Mouse (Mus musculus) adipose tissue, adult 10 weeks (tissue): ENCODE data around the gene Rhox4c. TPM values are rescaled to one million over a fixed set of nuclear protein-coding genes. Genes with fewer than 3 reads are reported as not detected.

Experiments
- polyA plus RNA-seq: library from polyadenylated mRNA; stranded (reverse); fragments of 350-450 nt; fragmentation: Illumina TruSeq; extraction: RNeasy Lipid Tissue Mini Kit (QIAGEN cat#74804); gene quantifications from one replicate; pipeline ENCODE4 v1.2.3, GENCODE M21; 2014; ENCODE audit warnings: low read depth, low replicate concordance

Rhox4c gene
- polyA plus RNA-seq, result not detected

DNA sequence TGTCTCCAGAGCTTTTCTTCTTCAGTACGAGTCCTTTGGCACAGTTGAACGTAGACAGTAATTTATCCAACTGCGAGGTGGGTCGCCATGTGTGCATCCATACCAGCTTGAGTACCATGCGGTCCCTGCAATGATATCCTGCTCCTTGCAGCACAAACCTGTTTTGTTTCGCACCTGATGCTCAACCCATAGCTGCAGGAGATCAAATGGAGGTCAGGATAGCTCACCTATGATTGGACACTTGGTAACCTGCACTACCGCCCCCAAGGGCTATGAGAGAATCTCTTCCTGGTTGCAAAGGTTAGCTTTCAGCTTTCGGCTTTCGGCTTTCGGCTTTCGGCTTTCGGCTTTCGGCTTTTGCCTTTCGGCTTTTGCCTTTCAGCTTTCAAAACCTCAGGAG lies at the start of gene Rhox4c:
Gene Rhox4c (plus strand): TSS at position 301 of the 400 bp plus-strand sequence.

GRCm38 (mm10) chrX:37432194-37432593 lies 47.9 kb upstream of the Rhox4c start, which contains the start of gene Rhox4b:
Rhox4b (plus strand) TSS chrX:37432494.

DNA sequence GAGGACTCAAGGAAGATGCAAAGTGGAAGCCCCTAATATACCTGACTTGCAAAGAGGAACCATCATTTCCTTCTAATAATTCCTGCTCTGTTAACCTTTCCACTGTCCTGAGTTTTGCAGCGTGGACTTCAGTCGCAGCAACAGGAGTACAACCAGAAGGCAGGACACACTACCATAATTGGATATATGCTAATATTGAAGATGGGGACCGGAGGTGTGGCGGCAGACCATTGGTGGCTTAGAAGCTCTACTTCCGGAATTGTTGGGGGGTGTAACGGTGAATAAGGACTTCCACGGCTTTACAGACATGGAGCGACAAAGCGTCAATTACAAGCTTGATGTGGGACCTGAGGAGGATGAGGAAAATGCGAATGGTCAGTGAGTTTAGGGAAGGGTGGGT lies 26.8 kb upstream of the Rhox4c start, which contains the start of gene Rhox2c:
Gene Rhox2c (plus strand): TSS at position 301 of the 400 bp plus-strand sequence.

DNA sequence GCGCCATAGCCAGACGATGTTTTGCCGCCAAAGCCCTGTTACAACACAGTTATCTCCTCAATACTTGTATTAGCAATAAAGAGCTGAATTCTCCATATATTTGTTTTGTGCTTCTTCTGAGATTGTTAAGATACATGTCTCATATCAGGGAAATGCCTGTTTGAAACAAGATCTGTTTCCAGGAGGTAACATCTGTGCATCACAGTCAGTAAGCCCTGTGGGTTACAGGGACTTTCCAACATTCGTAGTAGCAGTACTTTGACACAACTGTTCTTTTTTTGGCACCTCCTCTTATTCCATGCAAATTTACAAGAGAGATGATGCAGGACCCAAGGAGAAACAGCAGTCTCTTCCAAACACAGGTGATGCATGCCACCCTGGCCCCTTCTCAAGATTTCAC lies 21.9 kb upstream of the Rhox4c start, which contains the start of gene Rhox3c:
Gene Rhox3c (plus strand): TSS at position 301 of the 400 bp plus-strand sequence.

DNA sequence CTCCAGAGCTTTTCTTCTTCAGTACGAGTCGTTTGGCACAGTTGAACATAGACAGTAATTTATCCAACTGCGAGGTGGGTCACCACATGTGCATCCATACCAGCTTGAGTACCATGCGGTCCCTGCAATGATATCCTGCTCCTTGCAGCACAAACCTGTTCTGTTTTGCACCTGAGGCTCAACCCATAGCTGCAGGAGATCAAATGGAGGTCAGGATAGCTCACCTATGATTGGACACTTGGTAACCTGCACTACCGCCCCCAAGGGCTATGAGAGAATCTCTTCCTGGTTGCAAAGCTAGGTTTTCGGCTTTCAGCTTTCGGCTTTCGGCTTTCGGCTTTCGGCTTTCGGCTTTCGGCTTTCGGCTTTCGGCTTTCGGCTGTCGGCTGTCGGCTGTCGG lies 33.9 kb downstream of the Rhox4c start, which contains the start of gene Rhox4d:
Gene Rhox4d (plus strand): TSS at position 301 of the 400 bp plus-strand sequence.

GRCm38 (mm10) chrX:37530152-37530551 lies 50.0 kb downstream of the Rhox4c start, which contains the start of gene Rhox2e:
Rhox2e (plus strand) TSS chrX:37530452.

Other genes with a start within 250 kb of the Rhox4c start
- not detected for gene Rhox2a, start 235.4 kb upstream of the Rhox4c start, polyA plus RNA-seq
- not detected for gene Rhox3a, start 230.4 kb upstream of the Rhox4c start, polyA plus RNA-seq
- gene Rhox4a, start 215.0 kb upstream of the Rhox4c start, polyA plus RNA-seq, result not detected
- not detected for gene Rhox3a2, start 100.3 kb upstream of the Rhox4c start, polyA plus RNA-seq
- gene Rhox4a2, start 89.5 kb upstream of the Rhox4c start, polyA plus RNA-seq, result not detected
- gene Rhox2b, start 68.3 kb upstream of the Rhox4c start, polyA plus RNA-seq, result not detected
- gene Rhox4b, start 47.8 kb upstream of the Rhox4c start, polyA plus RNA-seq, result not detected
- gene Rhox2c, start 26.7 kb upstream of the Rhox4c start, polyA plus RNA-seq, result not detected
- not detected for gene Rhox3c, start 21.8 kb upstream of the Rhox4c start, polyA plus RNA-seq
- not detected for gene Rhox2d, start 13.1 kb downstream of the Rhox4c start, polyA plus RNA-seq
- not detected for gene Rhox4d, start 34.0 kb downstream of the Rhox4c start, polyA plus RNA-seq
- gene Rhox2e, start 50.1 kb downstream of the Rhox4c start, polyA plus RNA-seq, result not detected
- not detected for gene Rhox3e, start 61.7 kb downstream of the Rhox4c start, polyA plus RNA-seq
- gene Rhox4e, start 77.1 kb downstream of the Rhox4c start, polyA plus RNA-seq, result not detected
- not detected for gene Rhox2f, start 91.1 kb downstream of the Rhox4c start, polyA plus RNA-seq
- not detected for gene Rhox3f, start 100.7 kb downstream of the Rhox4c start, polyA plus RNA-seq
- gene Rhox4f, start 127.4 kb downstream of the Rhox4c start, polyA plus RNA-seq, result not detected
- not detected for gene Rhox3g, start 148.3 kb downstream of the Rhox4c start, polyA plus RNA-seq
- gene Rhox2g, start 163.1 kb downstream of the Rhox4c start, polyA plus RNA-seq, result not detected
- gene Rhox4g, start 171.0 kb downstream of the Rhox4c start, polyA plus RNA-seq, result not detected
- gene Rhox3h, start 188.4 kb downstream of the Rhox4c start, polyA plus RNA-seq, result not detected
- not detected for gene Rhox2h, start 192.9 kb downstream of the Rhox4c start, polyA plus RNA-seq